Mouse (Mus musculus) layer of hippocampus, postnatal 14 days (tissue): ENCODE measurements around the gene Eif4g3. TPM values are rescaled to one million over a fixed set of nuclear protein-coding genes. Genes with fewer than 3 reads are reported as not detected.

Experiments used
- DNase-seq, 2 experiments: peaks; one replicate each; pipeline ENCODE4 v3.0.0; 2021 to 2022; ENCODE audit warnings: low spot score in 2 of 2, mixed read lengths in 1 of 2
- total RNA-seq, 2 experiments: library from RNA; stranded (reverse); gene quantifications; 2 replicates each; pipeline ENCODE4 v1.2.3; 2021

Gene Eif4g3
- total RNA-seq, 2 experiments from 2014 or later = 162 to 164 TPM

DNA sequence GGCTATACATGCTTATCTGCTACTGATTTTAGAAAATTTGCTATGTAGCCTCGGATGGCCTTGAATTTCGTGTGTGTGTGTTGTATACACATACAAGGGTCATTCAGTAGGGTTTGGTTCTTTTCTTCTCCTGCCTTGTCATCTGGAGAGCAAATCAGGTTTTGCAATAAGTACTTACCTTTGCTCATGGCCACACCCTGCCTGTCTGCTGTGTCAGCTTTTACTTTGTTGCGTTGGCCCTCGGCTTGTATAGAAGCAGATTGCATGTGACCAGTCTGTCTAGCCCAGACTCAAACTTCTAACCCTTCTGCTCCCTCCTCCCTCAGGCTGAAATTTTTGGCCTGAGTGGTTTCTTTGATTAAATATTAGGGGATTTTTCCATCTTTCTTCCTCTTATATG lies 157.2 kb downstream of the Eif4g3 start:
- no peak for DNase-seq

DNA sequence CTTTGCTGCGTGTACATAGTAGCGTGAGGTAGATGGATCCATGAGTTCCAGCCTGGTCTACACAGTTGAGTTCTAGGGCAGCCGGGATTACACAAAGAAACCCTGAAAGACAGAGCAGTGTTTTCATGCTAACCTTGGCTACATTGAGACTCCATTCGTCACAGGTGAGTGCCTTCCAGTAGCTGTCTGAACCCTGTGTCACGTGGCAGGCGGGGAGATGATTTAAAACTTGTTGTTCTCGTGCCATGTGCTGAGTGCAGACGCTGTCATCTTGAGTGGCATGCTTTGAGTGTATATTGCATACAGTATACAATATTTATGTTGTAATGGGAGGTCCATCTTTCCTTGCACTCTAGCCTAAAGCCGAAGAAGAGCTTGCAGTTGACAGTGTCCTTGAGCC lies 158.4 kb downstream of the Eif4g3 start:
- DNase-seq = no peak

DNA sequence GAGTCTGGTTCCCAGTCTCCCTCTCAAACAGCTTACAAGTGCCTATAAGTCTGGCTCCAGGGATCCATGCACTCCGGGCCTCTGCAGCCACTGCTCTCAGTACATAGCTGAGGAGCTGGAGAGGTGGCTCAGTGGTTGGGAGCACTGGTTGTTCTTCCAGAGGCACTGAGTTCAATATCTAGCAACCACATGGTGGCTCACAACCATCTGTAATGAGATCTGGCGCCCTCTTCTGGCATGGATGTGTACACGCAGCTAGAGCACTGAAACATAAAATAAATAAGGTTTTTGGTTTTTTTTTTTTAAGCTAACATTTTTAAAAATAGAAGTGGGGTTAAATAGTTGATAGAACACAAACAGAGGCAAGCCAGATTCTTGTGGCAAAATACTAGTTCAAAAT lies 161.2 kb downstream of the Eif4g3 start:
- DNase-seq = no peak

DNA sequence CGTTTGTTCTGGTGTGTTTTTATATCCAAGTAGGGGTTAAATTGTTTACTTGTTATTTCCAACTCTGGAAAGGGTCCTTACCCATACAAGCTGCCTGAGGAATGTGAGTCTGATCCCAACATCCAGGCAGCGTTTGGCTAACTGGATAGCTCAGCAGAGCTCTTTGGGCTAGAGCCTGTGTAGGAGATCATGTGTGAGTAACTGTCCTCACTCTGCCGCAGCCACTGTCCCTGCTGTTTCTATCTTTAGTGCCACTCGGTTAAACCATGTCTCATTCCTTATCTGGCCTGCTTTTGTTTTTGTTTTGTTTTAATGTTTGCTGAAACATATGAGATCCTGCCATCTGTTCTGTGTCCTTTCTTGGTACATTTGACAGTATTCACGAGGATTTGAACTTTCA lies 168.1 kb downstream of the Eif4g3 start:
- DNase-seq = no peak

DNA sequence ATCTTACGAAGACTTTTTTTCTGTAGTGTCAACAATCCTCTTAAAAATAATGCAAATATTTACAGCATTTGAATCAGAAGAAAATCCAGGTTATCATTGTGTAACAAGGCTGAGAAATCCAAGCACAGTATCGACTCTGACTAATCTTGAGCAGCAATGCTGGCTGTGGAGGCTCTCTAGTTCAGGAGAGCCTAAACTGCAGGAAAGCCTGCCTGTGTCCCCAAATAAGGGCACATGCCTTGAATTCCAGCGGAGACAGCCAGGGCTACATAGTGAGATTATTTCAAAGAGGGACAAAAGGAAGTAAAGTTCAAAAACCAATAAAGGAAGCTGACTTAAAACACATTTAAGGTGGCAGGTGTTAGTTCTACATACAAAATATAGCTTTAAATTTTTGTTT lies 168.7 kb downstream of the Eif4g3 start:
- no peak for DNase-seq

DNA sequence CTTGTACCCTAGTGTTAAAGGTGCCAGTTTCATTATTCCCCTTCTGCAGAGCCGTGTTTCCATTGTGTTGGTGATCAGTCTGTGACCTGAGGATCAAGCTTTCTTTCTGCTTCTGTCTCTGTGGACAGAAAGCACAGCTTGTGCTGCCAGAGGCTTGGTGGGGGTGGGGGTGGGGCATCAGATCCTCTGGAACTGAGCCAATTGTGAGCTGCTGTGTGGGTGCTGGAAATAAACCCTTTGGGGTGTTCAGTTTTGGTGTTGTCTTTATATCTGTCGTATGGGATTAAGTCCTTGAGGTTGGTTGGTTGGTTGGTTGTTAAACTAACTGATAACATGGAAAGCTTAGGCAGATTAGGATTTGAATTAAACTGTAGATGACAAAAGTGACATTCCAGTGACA lies 171.0 kb downstream of the Eif4g3 start:
- DNase-seq = no peak

DNA sequence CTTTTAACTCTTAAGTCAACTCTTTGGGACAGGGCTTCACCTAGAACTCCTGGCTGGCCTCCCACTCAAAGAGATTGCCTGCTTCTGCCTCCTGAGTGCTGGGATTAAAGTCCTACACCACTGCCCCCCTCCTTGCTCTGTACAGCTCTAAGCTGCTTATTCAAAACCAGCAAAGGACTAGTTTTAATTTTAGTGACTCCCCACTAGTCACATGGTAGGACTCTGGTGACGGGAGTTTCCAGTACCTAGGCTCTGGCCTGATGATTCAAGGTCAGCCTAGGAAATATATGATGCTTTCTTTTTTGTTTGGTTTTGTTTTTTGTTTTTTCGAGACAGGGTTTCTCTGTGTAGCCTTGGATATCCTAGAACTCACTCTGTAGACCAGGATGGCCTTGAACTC lies 172.0 kb downstream of the Eif4g3 start:
- DNase-seq = no peak

DNA sequence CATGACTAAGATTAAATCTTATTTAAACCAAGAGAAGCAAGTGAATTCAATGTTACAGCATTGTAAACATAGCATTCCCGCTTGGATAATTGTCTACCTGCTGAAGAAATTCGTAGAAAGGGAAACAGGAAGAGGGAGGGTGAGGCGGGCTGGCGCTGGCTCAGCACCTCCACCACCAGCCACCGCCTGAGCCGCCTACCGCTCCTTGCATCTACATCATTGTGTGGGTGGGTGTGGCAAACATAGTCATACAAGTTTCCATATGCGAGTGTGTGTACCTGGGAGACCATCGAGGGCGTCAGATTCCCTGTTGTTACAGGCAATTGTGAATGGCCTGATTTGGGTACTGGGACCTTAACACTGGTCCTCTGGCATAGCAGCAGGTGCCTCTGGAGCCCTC lies 173.7 kb downstream of the Eif4g3 start:
- DNase-seq = no peak

DNA sequence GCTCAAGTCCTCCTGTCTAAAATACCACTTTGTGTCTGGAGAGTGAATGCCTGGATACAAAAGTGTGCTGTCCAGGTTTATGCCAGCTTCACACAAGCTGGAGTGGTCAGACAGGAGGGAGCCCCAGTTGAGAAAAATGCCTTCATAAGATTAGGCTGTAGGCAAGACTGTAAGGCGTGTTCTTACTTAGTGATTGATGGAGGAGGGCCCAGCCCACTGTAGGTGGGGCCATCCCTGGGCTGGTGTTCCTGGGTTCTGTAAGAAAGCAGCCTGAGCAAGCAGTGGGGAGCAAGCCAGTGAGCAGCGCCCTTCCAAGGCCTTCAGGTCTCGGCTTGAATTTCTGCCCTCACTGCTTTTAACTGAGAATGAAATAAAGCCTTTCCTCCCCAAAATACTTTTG lies 175.3 kb downstream of the Eif4g3 start:
- no peak for DNase-seq

DNA sequence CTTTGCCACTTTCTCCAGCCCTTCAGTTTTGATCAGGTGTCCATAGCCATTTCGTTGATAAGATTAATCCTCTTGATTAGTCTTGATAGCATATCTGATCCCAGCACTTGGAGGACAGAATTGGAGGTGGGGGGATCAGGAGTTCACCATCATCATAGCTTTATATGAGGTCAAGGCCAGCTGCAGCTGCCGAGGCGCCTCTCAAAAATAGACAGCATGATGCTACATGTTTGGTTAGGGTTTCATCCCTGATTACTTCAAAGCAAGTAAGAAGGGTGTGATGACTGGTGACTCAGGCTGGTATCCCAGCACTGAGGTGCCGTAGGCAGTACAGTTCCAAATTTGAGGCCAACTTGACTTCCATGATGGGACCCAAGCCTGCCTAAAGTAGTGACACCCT lies 176.6 kb downstream of the Eif4g3 start:
- DNase-seq = no peak

DNA sequence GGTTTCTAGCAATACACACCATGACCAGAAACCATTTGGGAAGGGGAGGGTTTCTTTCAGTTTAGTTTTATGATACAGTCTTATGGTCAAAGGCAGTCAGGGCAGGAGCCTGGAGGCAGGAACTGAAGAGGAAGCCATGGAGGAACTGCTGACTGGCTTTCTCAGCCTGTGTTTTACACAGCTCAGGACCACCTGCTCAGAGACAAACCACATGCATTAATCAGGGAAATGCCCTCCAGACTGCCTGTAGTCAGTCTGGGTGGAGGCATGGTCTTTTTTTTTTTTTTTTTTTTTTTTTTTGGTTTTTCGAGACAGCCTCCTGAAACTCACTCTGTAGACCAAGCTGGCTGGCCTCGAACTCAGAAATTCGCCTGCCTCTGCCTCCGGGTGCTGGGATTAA lies 179.9 kb downstream of the Eif4g3 start:
- no peak for DNase-seq

DNA sequence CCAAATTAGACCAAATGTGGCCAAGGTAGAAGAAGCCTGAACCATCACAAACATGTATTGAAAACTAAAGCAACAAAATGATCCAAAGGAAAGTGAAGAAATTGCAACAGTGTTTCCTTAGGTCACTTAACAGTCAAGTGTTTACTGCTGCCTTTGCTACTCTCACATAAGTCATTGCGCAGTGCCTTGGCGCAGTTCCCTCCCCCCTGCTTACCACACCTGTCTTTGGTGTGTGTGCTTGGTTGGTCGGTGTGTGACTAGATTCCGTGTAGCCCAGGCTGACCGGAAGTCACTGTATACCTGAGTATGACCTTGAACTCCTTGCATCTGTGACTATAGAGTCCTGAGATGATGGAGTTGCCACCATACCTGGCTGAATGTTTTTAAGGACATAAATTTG lies 186.6 kb downstream of the Eif4g3 start:
- no peak for DNase-seq

DNA sequence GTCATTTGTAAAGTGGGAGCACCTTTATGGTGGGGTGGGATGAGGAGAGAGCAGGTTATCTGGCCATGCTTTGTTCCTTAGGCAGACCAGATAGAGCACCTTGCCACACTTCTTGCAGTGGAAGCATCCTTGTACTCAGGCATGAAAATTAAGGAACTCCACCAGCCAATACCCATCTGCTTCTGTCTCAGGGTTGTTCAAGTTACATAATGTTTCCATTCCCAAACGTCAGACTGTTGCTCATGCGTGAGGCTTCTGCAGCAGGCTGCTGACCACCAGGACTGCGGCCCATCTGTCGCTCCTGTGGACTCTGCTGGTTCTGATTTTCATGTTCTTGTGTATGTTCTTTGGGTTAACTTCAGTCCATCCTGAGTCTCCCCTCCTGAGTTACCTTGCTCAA lies 187.9 kb downstream of the Eif4g3 start:
- no peak for DNase-seq

DNA sequence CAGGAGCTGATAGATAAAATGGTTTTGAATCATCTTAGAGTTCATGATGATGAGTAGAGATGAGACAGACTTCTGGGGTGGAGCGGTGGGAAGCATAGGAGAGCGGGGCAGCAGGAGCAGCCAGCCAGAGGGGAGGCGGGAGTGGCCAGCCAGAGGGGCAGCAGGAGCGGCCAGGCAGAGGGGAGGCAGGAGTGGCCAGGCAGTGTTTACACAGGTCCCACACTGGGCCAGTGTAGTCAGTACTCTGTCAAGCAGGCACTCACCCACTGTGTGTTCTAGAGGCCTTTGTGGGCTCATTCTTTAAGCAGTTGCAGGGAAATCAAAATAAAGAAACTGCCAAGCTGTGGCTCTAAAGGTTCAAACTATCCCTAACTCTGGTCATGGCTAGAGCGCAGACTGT lies 191.2 kb downstream of the Eif4g3 start:
- no peak for DNase-seq

DNA sequence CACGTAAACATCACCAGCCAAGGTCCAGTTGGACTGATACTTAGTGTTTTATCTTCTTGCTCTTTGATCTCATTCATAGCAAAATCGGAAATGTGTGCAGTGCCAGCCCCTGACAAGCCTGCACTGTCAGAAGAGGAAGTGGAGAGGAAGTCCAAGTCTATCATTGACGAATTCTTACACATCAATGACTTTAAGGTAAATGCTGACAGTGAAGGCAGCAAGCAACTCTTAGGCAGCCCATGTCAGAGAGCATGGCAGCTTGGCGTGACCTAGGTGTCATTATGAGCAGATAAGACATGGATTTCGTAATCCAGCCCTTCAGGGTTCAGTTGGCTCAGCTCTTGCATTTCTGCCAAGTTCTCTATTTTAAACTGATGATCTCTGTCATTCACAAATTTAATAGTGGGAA lies 191.8 kb downstream of the Eif4g3 start:
- DNase-seq = no peak

DNA sequence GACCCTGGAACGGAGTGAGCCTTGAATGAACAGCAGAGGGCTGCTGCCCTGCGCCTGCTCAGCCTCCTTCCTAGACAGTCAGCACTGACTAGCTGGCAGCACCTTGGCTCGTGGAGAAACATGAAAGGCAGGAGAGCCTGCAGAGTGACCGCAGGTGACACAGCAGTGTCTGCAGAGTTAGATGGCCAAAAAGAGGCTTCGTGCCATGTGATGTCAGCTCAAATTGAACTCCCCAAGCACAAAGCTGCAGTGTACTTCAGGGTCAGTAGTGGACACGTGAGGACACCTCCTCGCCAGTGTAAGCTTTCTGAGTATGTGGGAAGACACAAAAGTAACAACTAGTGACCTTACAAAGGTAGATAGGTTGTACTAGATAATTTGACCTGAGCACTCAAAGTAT lies 193.1 kb downstream of the Eif4g3 start:
- no peak for DNase-seq

DNA sequence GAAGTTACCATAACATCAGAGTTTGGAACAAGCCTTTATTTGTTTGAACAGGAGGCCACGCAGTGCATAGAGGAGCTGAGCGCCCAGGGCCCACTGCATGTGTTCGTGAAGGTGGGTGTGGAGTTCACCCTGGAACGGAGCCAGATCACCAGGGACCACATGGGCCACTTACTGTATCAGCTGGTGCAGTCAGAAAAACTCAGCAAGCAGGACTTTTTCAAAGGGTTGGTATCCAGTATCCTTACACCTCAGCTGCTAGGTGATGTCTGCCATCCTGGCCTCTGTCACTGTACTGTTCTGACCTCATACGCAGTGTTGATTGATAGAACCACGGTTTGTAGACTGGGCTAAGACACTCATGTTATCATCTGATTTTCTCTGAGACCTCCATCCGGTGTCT lies 195.2 kb downstream of the Eif4g3 start:
- DNase-seq = no peak

DNA sequence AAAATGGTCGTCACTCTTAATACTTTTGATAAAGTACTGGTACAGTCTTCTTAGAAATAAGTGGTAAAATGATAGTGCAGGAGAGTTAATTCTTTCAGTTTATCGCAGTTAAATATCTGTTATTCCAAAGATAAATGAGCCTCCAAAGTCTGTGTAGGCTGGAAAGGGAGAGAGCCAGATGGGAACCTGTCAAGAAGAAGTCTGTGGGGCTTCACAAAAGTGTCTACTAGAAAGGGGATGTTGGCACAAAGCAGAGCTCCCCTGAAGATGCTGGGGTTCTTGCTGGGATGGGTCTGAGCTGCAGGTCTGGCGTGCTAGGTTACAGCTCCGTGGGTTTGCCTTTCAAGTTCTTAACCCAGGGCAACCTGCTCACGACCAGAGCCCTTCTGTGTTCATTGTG lies 199.7 kb downstream of the Eif4g3 start:
- no peak for DNase-seq

DNA sequence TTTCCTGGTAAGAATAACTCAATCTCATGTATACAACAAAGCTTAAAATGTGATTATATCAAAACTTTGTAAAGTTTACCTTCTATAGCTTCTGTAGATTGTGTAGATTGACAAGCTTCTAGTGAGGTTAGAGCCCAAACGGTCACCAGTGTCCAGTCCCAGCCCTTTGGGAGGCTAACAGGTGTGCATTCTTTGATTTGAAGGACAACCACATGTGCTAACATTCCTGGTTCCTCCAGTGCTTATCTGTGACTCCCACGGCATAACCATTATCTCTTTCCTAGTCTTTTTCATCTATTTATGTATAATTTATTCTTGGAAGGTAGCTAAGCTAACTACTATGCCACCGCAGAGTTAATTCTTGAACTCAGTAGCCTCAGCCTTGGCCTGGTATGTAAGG lies 207.9 kb downstream of the Eif4g3 start:
- DNase-seq = no peak

DNA sequence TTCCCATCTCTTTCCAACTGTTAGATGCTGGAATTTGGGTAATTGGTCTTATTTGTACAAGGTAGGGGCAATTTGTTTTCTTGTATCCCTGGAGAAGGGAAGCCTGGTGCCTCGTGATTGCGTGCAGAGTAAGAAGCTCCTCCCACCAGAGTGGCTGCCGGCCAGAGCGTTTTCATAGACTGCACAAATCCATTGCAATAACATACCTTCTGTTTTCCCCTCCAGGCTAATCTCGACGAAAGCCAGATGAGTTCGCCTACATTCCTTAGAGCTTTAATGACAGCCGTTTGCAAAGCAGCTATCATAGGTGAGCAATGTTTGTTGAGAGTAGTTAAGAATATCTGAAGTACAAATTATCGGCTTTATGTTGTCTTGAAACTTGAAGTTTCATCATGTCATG lies 208.9 kb downstream of the Eif4g3 start:
- no peak for DNase-seq

DNA sequence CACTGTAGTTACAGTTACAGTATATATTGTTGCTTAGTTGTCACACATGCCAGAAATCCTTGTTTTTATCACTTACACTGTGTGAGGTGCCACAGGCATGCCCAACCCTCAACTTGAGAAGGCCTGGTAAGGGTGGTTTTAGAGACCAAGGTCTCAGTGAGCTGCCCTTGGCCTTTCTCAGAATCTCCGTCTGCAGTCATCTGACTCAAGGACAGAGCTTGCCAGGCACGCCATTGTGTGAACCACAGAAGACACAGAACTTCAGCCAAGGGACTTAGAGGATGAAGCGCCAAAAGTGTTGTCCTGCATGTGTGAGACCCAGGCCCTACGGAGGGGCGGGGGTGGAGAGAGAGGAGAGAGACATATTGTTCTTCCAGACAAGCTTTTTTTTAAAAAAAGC lies 217.3 kb downstream of the Eif4g3 start:
- no peak for DNase-seq

DNA sequence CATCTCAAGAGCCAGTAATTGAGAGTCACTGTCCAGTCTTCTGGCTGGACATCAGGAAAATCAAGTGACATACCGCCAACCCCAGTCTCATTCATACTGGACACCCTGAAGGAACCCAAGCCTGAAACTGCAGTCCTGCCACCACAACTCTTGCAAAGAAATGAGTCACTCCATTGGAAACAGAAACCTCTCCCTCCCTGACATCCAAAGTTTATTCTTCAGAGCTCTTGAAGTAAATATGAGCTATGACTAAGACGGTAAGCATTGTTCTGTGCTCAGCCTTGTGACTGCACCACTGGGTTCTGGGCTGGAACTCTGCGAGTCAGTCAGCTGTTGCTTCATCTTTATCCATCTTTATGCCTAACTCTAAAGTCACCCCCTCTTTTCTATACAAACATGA lies 221.0 kb downstream of the Eif4g3 start:
- no peak for DNase-seq

DNA sequence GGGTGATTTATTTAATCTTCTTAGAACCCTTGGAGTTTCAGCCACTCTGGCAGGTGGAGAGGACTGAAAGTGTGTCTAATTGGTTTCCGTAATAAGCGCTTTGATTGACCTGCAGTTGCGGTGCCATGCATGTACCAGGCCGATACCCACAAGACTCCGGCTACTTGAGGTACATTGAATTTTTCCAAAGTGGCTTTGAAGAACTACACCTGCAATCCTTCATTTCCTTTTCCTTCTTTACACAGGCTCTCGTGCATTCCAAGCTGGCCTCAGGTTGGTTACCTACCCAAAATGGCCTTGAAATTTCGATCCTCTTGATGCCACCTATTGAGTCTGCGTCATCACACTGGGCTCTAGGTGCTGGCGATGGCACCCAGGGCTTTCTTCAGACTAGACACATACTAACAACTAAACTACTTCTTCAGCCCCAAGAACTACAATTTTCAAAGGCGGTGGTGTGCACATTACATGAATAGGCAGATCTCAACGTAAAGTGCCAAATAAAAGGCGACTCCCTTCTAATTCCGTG lies 222.9 kb downstream of the Eif4g3 start:
- DNase-seq = no peak

DNA sequence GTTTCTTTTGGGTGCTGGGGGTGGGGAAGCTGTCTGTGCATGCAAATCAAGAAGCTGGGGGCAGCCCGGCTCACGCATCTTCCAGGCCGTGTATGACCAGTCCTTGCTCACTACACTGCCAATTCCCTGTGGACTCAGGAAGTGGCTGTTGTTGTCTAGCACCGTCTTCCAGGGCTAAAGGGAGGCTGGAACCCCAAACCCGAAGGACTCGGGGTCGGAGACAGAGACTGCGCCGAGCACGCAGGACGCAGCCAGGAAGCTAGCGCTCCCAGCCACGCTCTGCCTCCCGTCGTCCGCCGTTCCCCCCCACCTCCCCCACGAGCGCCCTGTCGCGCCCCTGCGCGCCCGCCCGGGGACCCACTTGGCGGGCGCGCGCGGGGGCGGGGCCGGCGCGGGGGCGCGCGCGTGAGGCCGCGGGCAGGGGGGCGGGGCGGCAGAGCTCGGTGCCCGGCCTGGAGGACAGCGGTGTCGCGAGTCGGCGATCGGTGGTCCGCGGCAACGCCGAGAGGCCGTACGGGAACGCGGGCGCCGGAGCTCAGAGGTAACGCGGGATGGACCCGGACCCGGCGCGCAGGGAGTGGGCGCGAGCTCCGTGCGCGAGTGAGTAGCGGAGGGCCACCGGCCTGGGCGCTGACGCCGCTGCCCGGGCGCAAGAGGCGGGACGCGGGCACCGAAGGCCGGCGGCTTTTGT lies 223.5 kb downstream of the Eif4g3 start, which contains the start of gene Hp1bp3:
Gene Hp1bp3, plus strand, starts transcription at position 97 of the 691 bp plus-strand sequence.
- peak; percentile 75 to 76 for DNase-seq
